Mouse (Mus musculus) megakaryocyte, embryonic 14.5 days (primary cell): ENCODE data around the gene Tpra1.

ENCODE experiments used
- FLI1 ChIP-seq: IDR thresholded peaks from 2 replicates; pipeline ENCODE4 v1.6.1; 2012; ENCODE audit warnings: low read length, inconsistent platforms, mixed read lengths
- GATA1 ChIP-seq: IDR thresholded peaks from 3 replicates; pipeline ENCODE4 v1.6.1; 2012; ENCODE audit warnings: mixed read lengths, low read length, inconsistent platforms, borderline replicate concordance

- TF ChIP-seq GATA1 (no peak), FLI1 (no peak)
Measured at GRCm38 (mm10) chr6:88860914-88861313, 41.1 kb upstream of the Tpra1 start.
